Mouse (Mus musculus): Measurements from ENCODE around the gene Psmd5. TPM values are rescaled to one million over a fixed set of nuclear protein-coding genes. Genes with fewer than 3 reads are reported as not detected.

The Psmd5 gene
- total RNA-seq, 1 experiment from 2014 or later = 33.4 TPM

DNA sequence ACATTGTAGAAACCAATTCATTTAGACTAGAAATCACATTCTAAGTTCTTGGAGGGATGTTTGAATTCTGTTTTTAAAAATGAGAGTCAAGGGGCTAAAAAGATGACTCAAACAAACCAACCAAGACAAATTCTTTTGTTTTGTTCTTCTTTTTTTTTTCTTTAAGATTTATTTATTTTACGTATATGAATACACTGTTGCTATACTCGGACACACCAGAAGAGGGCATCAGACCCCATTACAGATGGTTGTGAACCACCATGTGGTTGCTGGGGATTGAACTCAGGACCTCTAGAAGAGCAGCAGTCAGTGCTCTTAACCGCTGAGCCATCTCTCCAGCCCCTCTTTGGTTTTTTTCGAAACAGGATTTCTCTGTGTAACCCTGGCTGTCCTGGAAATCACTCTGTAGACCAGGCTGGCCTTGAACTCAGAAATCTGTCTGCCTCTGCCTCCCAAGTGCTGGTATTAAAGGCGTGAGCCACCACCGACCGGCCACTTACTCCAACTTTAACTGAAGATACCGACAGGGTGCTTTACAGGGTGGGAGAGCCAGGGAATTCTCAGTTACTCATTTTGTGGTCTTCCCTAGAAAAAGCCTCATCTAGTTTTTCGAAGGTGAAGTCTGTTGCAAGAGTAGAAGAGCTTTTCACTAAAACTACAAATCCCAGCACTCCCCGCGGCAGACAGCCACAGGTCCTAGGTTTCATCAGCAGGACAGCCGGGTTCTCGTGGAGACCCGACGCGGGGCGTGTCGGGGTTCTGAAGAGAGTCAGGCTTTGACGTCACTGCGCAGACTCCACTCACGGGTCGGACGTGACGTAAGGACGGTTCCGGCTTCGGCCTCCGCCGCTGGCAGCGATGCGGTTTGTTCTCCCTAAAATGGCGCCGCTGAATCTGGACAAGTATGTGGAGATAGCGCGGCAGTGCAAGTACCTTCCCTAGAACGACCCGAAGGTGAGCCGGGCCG lies 73.0 kb downstream of the Psmd5 start:
- ATAC-seq (replicated peaks; ENCODE audit: insufficient number of reproducible peaks, low FRiP score, low TSS enrichment, poor library complexity, severe bottlenecking) = peak; percentile 96

DNA sequence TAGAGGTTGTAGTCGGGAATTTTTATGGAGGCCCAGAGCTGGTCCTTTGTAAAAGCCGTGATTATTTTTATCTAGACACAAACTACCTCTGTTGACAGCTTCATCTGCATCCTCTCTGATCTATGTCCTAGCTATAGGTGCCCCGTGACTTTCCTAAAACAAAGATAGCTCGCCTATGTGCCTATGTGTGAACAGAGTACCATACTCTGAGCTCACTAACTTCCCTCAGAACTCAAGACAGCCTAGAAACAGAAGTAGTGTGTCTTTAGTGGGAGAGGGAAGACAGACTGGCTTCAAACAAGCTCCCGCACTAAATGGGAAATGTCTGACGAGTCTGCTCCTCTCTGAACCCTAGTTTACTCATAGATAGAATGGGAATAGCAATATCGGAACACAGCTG lies 74.4 kb downstream of the Psmd5 start:
- ATAC-seq (replicated peaks; ENCODE audit: insufficient number of reproducible peaks, low FRiP score, low TSS enrichment, poor library complexity, severe bottlenecking) = no peak

Other genes starting within 250 kb of the Psmd5 start
- 98.2 to 140 TPM (median 107 TPM) in 3 replicates for gene Gapvd1, start 119.7 kb downstream of the Psmd5 start, total RNA-seq (2017)
- 1,019 to 1,135 TPM (median 1,112 TPM) in 3 replicates for gene Hspa5, start 103.0 kb downstream of the Psmd5 start, total RNA-seq (2017)
- gene Rabepk, start 75.1 kb downstream of the Psmd5 start, total RNA-seq (2017) = 11.9 to 17.3 TPM (median 17.2 TPM) in 3 replicates
- gene Fbxw2, start 48.7 kb downstream of the Psmd5 start, total RNA-seq (2017) = 116 to 145 TPM (median 118 TPM) in 3 replicates
- not detected in 3 replicates for gene Gm34653, start 42.0 kb downstream of the Psmd5 start, total RNA-seq (2017)
- gene Cutal, start 572 bp downstream of the Psmd5 start, total RNA-seq (2017) = not detected in 3 replicates
- gene Phf19, start 39.1 kb upstream of the Psmd5 start, total RNA-seq (2017) = 1.1 to 5.3 TPM (median 1.4 TPM) in 3 replicates
- gene Traf1, start 86.8 kb upstream of the Psmd5 start, total RNA-seq (2017) = 94.2 to 168 TPM (median 96.5 TPM) in 3 replicates
- gene Hc, start 186.5 kb upstream of the Psmd5 start, total RNA-seq (2017) = 0.57 TPM in 1 of 3 replicates, not detected in the others
- gene AI182371, start 226.6 kb upstream of the Psmd5 start, total RNA-seq (2017) = 0.21 to 1.3 TPM in 2 of 3 replicates, not detected in the other
- 125 to 238 TPM (median 135 TPM) in 3 replicates for gene Cntrl, start 234.5 kb upstream of the Psmd5 start, total RNA-seq (2017)